Mouse (Mus musculus): ENCODE measurements around the gene Trmt61a.

The Trmt61a gene

DNA sequence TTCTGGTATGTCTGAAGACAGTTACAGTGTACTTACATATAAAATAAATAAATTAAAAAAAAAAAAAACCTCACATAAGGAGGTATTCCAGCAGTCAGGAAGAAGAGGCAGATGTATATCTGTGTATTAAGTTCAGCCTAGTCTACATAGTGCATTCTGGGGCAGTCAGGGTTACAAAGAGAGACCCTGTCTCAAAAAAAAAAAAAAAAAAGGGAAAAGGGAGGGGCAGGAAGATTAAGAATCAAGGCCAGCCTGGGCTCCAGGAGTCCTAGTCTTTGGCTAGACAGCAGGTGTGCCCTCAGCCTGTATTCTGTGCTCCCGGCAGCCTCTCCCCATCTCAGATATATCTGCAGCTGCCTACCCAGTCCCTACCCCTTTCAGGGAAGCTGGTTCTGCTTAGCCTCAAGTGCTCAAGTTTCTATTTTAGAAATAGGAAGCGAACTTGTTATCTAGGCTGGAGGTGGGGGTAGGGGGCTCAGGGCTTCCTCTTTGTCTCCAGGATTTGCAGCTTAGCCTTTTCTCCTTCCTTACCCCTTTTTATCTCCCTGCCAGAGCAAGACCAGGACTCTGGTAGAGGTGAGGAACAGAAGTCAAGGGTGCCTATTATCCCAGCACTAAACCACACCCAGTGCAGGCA is 2.9 kb upstream of the Trmt61a start:
- DNase-seq, result no peak

DNA sequence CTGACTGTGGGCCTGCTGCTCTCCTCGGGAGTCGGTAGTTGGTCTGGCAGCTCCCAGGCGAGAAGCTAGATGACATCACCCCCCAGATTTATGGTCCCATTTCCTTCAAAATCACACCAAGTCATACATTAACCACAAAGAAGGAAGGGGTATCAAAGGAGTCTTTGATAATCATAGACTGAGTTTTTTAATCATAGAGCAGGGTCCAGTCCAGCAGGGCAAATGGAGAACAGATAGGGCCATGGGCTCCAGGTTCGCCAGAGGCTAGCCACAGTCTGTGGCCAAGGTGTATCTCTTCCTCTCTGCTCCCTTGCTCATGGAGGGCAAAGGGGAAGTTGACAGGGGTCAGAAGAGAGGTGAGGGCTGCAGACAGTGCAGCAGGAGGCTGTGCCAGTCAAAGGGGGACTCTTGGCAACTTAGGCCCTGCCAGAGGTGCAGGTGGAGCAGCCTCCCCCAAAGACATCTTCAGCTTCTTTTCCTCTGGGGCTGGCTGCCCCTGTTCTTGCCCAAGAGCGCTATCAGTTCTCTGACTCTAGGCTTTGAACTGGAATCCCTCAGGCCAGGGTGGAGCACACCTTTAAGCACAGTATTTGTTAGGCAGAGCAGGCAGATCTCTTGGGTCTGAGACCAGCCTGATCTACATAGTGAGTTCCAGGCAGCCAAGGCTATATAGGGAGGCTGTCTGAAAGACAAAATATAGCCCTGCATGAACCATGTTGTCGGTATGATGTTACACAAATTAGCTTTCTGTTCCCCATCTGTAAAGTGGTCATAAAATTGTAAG is 1.9 kb upstream of the Trmt61a start:
- DNase-seq, result no peak

DNA sequence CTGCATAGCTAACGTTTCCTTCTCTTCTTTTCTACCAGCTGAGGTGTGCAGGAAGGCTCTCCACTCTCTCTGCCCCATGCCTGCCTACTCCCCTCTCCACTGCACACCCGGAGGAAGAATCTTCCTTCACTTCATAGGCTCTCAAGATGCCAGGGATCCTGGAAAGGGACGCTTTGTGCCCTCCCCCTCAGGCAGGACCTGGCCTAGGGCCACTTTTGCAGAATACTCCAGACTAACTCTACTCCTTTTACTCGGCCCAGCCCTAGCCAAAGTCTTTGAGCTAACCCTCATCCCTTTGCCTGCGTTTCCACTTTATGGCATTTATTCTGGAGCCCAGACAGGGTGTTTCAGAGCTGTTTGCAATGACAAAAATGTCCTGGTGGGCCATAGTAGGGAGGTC is 484 bp upstream of the Trmt61a start:
- DNase-seq, result no peak

DNA sequence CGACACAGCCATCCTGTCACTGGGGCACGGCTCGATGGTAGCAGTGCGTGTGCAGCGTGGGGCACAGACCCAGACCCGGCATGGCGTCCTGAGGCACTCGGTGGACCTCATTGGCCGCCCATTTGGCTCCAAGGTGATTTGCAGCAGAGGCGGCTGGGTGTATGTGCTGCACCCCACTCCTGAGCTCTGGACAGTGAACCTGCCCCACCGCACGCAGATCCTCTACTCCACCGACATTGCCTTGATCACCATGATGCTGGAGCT is 697 bp downstream of the Trmt61a start:
- no peak for DNase-seq

DNA sequence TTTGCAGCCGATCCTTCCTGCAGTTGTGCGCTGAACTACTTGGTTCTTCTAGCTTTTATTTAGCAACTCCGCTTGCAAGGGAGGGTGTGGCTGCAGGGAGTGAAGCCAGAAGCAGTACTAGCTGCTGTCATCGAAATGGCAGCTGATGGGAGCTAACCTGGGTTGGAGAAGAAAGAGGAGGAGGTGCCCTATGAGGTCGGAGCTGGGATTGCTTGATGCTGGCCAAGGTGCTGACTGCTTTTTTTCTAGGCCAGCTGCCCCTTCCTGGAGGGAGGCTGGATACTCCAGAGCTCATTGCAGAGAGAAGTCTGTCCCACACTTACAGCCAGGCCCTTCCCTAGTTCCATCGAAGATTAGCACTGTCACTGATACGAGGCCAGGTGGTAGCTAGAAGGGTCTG is 1.1 kb downstream of the Trmt61a start:
- DNase-seq, result no peak

DNA sequence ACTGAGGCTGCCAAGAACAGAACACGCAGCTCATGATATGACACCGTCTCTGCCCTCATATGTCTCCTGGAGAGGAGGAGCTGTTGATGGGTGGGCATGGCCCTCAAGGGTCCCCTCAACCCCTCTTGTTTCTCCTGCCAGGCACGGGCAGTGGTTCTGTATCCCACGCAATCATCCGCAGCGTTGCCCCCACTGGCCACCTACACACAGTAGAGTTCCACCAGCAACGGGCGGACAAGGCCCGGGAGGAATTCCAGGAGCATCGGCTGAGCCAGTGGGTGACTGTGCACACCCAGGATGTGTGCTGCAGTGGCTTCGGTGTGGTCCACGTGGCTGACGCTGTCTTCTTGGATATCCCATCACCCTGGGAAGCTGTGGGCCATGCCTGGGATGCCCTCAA is 2.8 kb downstream of the Trmt61a start:
- DNase-seq, result no peak

DNA sequence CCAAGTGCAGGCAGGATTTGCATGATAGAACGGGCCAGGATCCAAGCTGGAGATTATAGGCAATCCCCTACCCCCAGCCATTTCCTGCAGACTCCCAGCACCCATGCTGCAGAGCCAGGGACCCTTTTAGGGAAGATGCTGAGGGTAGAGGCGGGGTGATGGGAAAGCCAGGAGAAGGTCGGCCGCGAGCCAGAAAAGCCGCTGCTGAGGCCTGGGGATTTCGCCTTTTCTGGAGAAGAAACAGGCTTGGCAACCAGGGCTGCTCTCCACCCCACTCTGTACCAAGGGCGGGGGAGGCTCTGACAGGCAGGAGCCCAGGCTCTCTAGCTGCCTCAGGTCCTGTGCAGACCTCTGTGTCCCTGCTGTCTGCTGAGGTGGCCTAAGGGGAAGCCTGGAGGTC is 3.4 kb downstream of the Trmt61a start:
- DNase-seq, result no peak

DNA sequence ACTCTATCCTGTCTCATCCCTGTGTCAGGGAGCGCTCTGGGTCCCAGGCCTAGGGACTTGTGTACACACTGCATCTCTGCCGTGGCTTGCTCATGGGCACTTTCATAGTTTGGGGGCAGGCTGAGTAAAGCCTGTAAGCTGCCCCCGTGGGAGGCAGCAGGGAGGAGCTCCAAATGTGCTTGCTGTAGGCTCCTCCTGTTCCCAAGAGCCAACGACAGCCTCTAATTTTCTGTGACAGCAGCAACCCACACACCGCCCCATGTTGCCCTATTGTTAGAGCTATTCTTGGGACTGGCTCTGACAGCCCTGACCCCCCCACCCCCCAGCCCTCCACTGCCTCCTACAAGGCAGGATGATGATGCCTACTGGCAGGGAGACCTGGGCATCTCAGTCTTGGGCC is 4.1 kb downstream of the Trmt61a start:
- no peak for DNase-seq

DNA sequence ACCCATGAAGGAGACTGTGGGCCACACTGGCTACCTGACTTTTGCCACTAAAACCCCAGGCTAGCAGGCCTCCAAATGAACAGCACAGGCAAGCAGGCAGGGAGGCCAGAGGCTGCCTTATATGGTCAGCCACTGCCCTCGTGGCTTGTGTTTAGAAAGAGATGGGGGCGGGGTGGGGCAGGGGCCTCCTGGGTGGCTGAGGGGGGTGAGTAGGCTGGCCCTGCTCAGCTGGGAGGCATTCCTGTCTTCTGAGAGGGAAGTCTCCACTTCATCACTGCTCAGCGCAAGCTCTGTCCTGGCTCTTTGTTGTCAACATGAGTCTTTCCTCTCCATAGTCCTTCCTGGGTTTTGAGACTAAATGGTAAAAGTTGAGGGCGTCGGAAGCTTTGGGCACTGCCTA is 4.9 kb downstream of the Trmt61a start:
- DNase-seq, result no peak

DNA sequence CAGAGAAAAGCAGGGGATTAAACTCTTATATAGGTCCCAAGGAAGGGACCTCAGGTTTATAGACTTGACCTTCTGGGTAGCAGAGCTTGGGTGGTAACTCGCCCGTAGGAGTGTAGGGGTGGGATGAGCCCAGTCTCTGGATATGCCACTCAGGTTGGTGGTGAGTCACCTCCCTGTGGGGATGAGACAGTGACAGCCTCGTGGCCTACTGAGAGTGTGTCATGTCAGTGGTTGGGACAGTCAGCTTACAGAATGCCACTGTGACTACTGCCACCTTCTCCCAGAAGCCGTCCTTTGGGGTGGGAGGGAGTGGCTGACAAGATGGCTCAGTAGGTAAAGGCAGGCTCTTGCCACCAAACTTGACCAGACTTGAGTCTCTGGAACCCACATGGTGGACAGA is 8.5 kb downstream of the Trmt61a start:
- DNase-seq, result no peak

DNA sequence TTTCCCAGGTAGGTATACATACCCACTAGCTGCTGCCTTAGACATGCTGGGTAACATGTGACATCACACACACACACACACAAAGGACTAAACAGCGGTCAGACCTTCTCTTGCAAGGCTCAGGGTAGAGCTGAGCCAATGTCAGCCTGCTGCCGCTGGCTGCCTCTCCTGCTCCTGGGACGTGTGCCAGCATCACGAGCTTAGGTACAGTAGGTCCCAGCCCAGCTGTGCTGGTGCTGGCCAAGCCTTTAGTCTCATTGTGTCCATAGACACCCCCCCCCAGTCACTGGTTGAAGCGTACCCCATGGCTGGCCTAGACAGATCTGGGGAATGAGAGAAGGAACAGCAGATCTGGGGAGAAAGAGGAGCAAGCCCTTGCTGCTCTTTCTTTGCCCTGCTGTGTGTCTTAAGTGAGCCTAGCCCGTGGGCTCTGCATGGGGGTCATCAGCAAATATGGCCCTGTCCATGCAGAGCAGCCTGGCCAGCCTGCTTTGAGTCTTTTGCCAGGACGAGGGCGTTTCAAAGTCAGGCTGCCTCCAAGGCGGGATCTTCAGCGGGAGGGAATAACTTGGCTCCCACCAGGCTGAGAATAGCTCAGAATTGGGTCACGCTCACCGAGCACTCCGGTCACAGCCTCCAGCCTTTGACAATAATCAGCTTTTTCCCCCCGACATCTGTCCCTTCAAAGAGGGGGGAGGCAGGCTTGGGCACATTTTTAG is 9.6 kb downstream of the Trmt61a start:
- DNase-seq, result peak; percentile 68

DNA sequence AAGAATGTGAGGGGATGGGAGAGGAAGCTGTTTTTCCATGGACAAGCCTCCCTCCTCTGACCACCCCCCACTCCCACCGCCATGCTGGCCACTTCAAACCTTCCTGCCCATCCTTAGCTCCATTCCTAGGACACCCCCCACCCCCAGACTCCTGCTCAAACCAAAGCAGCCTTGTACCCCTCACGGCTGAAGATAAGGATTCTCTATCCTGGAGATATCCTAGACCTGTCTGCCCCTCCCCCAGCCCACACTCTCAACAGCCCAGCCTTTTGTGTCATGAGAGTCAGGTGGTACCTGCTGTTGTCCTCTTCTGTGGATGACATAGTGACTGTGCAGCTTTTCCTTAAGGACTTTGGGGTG is 10.1 kb downstream of the Trmt61a start:
- DNase-seq, result no peak

DNA sequence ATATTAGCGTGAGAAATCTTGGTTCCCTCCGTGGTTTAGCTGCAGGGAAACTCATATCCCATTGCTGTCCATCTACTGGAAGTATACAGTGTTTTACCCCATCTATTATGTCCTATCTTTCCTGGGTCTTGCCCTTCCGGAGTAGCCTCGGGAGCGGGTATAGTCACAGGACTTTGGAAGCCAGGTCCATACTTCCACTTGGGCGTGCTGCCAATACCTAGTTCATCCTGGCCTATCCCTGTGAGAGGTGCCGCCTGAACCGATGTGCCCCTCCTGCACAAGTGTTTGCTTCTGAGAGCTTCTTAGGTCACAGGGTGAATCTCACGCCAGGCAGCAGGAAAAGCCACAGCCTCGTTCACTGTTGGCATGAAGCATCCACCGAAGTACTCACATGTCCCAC is 11.5 kb downstream of the Trmt61a start:
- DNase-seq, result no peak

DNA sequence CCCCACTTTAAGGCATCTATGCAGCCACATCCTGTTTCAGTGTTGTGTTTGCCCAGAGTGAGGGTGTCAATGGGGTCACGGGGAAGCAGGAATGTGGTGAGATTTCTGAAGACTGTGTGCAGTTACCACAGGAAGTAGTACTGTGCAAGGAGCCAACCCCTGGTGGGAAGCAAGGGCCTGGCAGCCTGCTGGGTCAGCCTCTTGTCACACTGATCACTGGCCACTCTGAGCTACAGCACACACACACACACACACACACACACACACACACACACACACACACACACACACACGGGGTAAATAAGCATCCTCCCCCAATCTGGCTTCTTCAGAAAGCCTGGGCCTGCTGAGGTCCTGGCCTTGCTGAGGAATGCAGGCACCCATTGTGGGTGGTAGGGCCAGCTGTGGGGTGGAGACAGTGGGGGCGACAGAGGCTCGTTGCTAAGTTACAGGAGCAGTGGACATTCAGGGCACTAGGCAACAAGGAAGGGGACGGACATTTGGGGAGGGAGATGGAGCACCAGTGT is 13.5 kb downstream of the Trmt61a start:
- DNase-seq, result no peak

DNA sequence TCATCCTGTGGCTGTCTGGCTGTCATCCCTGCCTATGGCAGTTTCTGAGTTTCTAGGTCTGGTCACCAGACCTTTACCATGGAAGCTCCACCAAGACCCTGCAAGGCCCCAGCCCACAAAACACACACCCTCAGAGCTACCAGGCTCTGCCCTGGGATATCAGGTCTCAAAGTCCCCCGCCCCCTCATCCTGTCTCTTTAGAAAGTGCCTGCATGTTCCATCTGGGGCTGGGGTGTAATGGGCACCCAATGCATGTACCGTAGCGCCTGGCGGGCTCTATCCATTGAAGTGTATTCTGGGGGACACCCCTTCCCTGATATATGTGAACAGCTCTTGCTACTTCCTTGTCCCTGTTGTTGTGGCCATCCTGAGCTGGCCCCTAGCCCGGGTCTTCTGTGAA is 15.0 kb downstream of the Trmt61a start:
- DNase-seq, result no peak

DNA sequence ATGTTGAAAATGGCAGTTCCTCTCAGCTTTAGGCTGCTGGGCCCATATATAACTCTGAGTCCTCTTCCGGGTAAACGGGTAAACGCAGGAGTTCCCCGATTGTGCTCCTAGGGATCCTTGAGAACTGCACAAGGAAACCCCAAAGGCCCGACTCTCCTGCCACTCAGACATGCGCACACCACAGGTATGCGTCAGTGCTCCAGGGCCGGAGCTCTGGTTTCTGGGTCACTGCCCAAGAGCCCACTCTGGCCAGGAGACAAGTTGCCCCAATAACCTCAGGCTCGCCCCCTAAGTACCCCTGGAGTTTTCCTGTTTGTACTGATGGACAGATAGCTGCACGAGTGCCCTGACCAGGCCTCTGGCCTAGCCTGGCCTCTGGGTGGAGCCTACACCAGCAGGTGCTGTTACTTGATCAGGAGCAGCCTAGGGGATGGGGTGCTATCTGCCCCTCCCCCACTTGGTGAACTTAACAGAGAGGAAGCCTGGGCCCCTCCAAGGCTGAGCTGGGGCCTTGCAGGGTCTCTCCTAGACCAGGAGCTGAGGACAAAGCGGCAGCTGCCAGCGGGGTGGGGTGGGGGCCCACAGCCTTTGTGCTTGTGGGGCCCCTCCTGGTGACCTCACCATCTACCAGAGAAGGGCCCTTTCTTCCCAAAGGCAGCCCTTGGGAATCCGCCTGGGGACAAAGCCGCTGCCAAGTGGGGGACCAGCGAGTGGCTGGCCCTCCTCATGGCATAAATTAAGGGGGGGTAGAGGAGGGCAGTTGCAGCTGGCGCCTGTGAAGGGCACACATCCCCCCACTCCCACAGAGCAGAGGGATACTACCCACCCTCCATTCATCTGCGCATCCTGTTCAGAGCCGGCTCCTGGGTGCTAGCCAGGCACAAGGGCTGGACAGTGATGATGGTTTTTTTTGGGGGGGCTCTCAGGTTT is 15.7 kb downstream of the Trmt61a start:
- DNase-seq, result peak; percentile 69

DNA sequence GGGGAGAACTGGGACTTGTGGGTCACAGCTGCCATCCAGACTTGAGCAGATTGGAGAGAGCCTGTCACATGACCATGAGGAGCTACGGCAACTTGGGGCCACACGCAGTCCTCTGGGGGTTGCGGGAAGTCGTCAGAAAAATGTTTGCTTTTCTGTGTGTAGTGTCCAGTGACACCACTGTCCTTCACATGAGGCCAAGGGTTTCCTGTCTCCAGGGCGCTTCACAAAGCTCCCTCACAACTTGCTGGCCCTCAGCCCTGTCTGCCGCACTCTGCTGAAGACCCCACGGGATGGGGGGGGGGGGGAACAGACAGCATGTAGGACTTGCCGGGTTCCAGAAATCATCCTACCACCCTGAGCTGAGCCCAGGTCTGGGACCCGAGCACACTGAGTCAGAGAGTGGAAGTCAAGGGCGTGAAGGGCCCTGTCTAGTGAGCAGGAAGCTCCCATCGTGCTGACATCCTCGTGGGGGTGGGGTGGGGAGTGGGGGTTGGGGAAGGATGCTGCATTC is 16.4 kb downstream of the Trmt61a start:
- DNase-seq, result no peak

DNA sequence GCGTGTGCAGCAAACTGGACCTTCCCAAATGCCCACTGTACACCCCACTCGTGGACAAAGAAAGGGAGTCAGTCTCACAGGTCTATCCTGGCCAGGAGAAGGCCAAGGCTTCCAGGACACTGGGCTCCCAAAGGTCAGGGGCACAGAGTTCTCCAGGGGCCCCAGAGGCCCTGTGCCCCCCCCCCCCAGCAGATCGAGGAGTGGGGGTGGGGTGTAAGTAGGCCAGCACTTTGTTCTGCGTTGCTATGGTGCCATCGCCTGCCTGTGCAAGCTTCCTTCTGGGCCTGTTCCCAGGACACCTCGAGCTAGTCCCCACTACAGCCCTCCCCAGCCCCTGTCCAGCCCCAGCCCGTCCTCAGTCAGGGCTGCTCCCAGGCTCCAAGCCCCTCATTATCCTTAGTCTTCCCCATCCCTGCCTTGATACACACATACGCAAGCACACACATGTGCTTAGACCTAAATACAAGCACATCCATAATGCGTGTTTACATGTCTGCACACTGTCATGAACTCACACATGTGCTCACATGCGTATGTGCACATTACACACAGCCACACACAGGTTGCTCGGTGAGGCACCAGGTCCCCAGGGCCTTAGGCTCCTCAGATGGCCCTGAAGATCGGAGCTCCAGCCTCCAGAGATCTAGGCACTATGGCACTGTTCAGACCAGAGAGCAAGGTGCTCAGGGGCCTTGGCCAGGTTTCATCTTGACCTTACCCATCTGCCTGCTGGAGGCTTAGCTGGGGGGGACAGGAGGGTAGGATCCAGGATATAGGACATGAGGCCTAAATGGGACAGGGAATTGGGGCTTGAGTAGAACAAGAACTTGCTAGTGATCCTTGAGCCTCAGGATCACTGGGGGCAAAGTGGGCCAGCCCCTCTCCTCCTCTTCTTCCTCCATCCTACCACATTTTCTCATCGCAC is 17.2 kb downstream of the Trmt61a start:
- peak; percentile 50 for DNase-seq

DNA sequence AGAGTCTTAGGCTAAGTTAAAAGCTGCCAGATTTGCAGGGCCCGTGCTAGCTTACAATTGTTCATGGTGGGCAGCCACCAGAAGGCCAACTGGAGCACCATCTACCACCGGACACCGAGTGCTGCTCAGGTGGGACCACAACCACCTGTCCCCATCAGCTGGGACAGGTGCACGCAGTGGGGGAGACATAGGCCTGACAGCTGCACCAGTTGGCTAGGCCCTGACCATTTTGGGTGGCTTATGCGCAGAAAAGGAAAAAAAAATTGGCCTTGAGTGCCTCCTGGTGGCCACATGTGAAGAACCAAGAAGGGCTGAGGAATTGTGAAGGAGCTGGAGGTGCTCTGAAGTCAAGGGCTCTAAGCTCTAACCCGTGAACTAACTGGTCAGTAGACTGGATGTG is 18.3 kb downstream of the Trmt61a start:
- peak; percentile 66 for DNase-seq

DNA sequence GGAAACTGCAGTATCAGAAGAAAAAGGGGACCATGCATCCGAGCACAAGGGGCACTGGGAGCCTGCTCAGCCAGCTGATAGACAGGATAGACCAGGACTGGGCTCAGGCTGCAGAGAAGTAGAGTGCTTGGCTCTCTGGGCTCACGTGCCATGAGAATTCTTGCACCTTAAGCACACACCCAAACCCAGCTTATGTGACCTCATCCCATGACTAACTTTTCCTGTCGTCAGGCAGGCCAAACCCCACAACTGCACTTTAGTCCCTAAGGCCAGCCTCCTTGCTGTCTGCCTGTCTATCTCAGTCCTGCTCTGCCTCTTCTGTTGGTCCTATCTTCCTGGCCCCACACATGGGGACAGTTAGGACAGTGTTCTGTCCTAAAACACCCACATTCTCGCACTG is 19.8 kb downstream of the Trmt61a start:
- DNase-seq, result no peak

DNA sequence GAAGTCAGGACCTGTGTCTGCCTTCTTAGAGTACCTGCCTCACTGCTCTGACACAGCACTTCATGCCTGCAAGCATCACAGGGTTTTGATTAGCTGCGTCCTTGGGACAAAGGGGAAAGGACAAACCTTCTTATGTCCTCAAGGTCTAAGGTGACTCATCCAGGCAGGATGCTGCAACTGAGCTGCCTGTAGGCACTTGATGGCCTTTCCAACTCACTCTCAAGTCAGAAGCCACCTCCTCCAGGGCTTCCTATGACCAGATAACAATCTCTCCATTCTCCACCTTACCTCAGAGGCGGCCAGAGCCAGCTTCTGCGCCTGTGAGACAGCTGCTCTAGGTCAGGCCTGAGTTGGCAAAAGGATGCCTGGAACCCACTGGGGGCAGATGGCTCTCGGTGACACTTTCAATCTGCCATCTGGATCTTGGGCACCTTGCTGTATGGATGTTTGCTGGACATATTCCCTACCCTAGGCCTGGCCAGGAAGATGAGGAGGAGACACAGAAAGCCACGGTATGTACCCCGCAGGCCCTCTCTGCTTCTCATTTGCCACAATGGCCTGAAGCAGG is 20.5 kb downstream of the Trmt61a start:
- DNase-seq, result no peak
